Mouse (Mus musculus) spleen, postnatal 4 days (tissue): ENCODE results near the gene Camta1.
"Not testable (repeated sequence)": the region's sequence is repeated elsewhere in the genome, so short reads cannot be mapped to it uniquely, and the experiment has no call there.

Experiments used
- DNase-seq, 2 experiments: peaks; one replicate each; pipeline ENCODE4 v3.0.0; 2022; ENCODE audit warnings: low spot score in 2 of 2

Gene Camta1

DNA sequence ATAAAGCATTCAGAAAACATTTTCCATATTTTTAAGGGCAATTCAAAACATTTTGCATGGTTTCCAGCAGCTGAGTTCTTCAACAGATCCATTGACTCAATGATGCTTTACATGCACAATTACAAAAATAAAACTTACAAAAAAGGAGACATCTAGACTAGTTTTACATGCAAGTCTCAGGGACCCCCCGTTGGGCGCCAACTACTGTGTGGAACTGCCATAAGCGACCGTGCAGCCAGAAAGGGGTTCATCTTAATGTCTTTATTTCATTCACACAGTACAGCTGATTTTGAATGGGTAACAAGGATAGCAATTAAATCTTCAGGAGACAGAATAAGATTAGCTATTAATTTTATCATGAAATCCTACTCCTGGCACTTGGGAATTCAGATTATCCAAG is 802.1 kb downstream of the Camta1 start:
- DNase-seq, result no peak

DNA sequence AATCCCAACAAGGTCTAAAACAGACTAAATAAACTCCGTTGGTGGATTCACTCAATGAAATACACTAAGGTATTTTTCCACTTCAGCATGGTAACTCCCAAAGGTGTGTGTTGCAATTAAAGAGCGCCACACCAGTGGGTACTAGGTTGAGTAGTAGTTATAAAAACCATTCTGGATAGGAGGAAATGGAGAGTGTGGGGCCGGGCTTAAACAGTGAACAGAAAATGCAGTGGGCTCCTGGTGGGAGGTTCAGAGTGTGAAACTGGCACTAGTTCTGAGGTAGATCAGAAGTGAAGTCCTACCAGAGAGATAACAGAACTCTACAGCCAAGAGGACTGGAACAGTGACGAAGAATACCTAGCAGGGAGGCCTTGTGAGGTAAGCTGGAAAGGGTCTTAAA is 803.0 kb downstream of the Camta1 start:
- DNase-seq, result no peak

- DNase-seq, result peak; percentile 98 to 99
Observed at GRCm38 (mm10) chr4:151057347-151058321, 804.0 kb downstream of the Camta1 start, which contains the start of gene Vamp3. Gene Vamp3, minus strand, starts transcription at chr4:151057963.

GRCm38 (mm10) chr4:151051162-151051561 is 810.5 kb downstream of the Camta1 start:
- no peak for DNase-seq

- DNase-seq, result no peak
Observed at GRCm38 (mm10) chr4:151046524-151046923, 815.2 kb downstream of the Camta1 start.

- DNase-seq, result no peak
Observed at GRCm38 (mm10) chr4:151044944-151045570, 816.6 kb downstream of the Camta1 start.

- DNase-seq, result peak; percentile 95 to 97
Observed at GRCm38 (mm10) chr4:151044037-151044943, 817.4 kb downstream of the Camta1 start, which contains the start of gene Per3. Gene Per3, minus strand, starts transcription at chr4:151044665.

DNA sequence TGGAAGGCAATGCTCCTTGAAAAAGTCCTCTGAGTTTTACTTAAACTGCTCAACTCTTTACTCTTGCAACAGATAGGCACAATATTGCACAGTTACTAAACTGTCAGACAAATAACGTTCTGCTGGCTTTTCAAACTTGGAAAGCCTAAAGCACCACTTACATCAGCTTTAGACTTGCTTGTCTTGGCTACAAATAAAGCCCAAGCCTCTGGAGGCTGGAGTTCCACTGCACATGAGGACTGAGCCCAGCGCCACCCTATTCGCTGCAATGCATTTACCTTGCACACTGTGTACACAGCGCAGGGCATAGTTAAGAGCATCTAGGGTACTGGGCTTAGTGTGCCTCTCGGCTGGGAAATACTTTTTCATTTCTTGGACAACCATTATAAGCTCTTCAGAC is 818.4 kb downstream of the Camta1 start:
- DNase-seq, result no peak

GRCm38 (mm10) chr4:151041506-151041905 is 820.2 kb downstream of the Camta1 start:
- no peak for DNase-seq

GRCm38 (mm10) chr4:151037800-151038199 is 823.9 kb downstream of the Camta1 start:
- no peak for DNase-seq

GRCm38 (mm10) chr4:151036521-151036920 is 825.2 kb downstream of the Camta1 start:
- DNase-seq, result no peak

- DNase-seq, result no peak
Observed at GRCm38 (mm10) chr4:151027001-151027400, 834.7 kb downstream of the Camta1 start.

- no peak for DNase-seq
Observed at GRCm38 (mm10) chr4:151024152-151024551, 837.5 kb downstream of the Camta1 start.

DNA sequence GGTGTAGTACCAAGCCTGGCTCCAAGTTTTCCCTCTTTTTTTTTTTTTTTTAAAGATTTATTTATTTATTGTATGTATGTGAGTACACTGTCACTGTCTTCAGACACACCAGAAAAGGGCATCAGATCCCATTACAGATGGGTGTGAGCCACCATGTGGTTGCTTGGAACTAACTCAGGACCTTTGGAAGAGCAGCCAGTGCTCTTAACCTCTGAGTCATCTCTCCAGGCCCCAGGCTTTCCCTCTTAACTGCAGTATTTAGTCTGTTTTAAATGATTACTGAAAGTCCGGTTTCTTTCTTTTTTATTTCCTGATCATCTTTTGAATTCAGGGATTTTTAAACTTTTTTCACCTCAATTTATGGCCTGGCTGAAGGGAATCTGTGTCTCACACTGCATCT is 844.3 kb downstream of the Camta1 start:
- not testable (repeated sequence) for DNase-seq

DNA sequence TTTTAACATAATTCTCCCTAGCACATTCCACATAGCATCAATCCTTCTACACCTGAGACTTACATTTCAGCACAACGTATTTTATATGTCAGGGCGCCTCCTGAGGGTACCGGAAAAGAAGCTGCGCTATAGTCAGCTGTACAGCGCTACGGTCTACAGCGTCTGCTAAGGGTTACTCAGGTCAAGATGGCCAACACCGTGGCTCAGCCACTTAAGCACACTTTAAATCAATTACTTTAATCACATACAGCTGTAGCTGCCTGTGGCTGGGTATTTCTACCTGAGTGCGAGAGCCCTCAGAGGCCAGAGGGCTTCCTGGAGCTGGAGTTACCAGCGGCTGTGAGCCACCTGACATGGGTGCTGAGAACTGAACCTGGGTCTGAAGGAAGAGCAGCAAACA is 845.7 kb downstream of the Camta1 start:
- no peak for DNase-seq

- DNase-seq, result no peak
Observed at GRCm38 (mm10) chr4:151010316-151010715, 851.4 kb downstream of the Camta1 start.

- DNase-seq, result peak; percentile 57 to 82
Observed at GRCm38 (mm10) chr4:151006945-151007344, 854.7 kb downstream of the Camta1 start.

DNA sequence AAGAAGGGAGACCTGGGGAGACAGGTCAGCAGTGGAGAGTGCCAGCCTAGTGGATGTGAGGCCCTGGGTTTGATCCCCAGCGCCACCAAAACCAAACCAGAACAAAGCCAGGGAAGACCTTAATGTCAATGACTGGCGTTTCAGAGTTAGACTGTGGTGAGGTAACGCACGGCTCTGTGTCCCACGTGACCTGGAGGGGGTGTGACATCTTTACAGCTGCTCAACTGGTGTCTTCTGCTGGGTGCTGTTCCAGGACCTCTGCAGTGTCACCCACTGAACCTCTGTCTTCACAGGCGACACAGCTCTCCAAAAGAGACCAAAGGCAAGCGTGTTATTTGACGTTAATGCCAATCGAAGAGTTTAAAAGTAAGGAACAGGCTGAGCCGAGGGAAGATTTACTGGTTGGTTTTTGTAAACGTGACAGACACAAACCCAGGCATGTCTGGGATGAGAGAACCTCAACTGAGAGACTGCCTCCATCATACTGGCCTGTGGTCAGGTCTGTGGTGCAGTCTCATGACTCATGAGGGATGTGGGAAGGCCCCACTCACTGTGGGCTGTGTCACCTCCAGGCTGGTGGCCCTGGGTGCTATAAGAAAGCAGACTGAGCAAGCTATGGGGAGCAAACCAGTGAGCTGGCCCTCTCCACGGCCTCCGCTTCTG is 855.9 kb downstream of the Camta1 start:
- DNase-seq, result no peak

GRCm38 (mm10) chr4:151001397-151001796 is 860.3 kb downstream of the Camta1 start:
- no peak for DNase-seq

DNA sequence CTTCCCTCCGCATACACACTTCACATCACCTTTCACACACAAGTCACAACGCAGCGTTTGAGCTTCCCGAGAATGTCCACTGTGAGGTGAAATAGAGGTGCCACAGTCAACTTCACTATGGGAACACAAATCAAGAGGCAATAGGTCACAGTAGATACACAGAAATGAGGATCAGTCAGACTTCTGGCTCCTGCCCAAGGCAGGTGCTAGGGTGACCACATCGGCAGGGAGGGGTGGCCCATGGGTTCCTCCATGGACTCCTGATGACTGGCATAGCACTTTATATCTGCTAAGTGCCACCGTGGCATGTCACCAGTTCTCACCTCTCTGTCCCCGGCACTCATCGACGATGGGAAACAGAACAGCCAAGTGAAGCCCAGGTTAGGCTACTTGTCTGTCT is 863.0 kb downstream of the Camta1 start:
- DNase-seq, result no peak

DNA sequence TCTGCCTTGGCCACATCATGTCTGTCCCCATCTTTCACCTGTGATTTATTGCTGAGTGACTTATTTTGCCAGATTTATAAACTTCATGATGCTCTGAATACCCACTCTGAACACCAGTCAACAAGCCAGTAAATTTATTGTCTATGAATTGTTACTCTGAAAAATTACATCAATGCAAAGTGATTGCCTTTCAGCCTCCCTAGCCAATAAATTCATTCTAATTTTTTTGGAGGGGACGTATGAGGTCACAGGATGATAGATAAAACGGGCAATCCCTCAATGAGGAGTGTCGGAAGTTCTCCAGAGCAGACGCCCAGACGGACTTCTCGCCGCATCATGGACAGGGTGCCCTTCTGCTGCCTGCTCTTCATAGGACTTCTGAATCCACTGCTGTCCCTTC is 864.9 kb downstream of the Camta1 start, which contains the start of gene Uts2:
Uts2 (plus strand) TSS at position 301 of the 400 bp plus-strand sequence.
- no peak for DNase-seq
